Mouse (Mus musculus) cortical plate, adult 2 months (tissue): ENCODE measurements around the gene Hist2h2be.
"Not testable (repeated sequence)": the region's sequence is repeated elsewhere in the genome, so short reads cannot be mapped to it uniquely, and the experiment has no call there.

Source experiments
- CTCF ChIP-seq: fragments of 200-500 bp; IDR thresholded peaks from 2 replicates; pipeline ENCODE4 v1.5.1; 2011; ENCODE audit warnings: mild to moderate bottlenecking, control low read depth, low read length; ENCODE audit not compliant: insufficient read depth; ENCODE audit errors: extremely low read depth
- POLR2A ChIP-seq: fragments of 200-500 bp; IDR thresholded peaks from 2 replicates; pipeline ENCODE4 v1.6.1; 2011; ENCODE audit warnings: mild to moderate bottlenecking, low read length, control low read depth; ENCODE audit not compliant: insufficient read depth; ENCODE audit errors: extremely low read depth

GRCm38 (mm10) chr3:96220131-96220764, 671 bp upstream of the Hist2h2be start:
- TF ChIP-seq CTCF, POLR2A: not testable (repeated sequence)
